Mouse (Mus musculus) lung, embryonic 15.5 days (tissue): ENCODE measurements around the gene Itpk1. TPM values are rescaled to one million over a fixed set of nuclear protein-coding genes. Genes with fewer than 3 reads are reported as not detected.
A peak's percentile ranks its signal among the peaks of the same experiment; 100 is the strongest.

ENCODE experiments used
- ATAC-seq: fragments of 200-750 bp; cut with Nextera tagmentation; 2 replicates; pipeline ENCODE4 v1.8.0; 2017; ENCODE audit warnings: moderate number of reproducible peaks, borderline replicate concordance; ENCODE audit not compliant: low FRiP score, low TSS enrichment; ENCODE audit errors: extremely low read depth
- H3K27ac ChIP-seq: fragments of 300-500 bp; sonication (generic); 2 replicates; pipeline ENCODE4 v1.5.1; 2015; ENCODE audit warnings: moderate library complexity, mild to moderate bottlenecking, inconsistent platforms
- H3K27me3 ChIP-seq: fragments of 300-500 bp; sonication (generic); 2 replicates; pipeline ENCODE4 v1.6.1; 2015; ENCODE audit warnings: inconsistent platforms
- H3K36me3 ChIP-seq: fragments of 300-500 bp; sonication (generic); 2 replicates; pipeline ENCODE4 v1.6.1; 2015; ENCODE audit warnings: inconsistent platforms
- H3K4me1 ChIP-seq: fragments of 300-500 bp; sonication (generic); 2 replicates; pipeline ENCODE4 v1.6.1; 2015; ENCODE audit warnings: inconsistent platforms
- H3K4me2 ChIP-seq: fragments of 300-500 bp; sonication (generic); 2 replicates; pipeline ENCODE4 v1.6.1; 2015; ENCODE audit warnings: inconsistent platforms, mild to moderate bottlenecking, moderate library complexity
- H3K4me3 ChIP-seq: fragments of 300-500 bp; sonication (generic); 2 replicates; pipeline ENCODE4 v1.5.1; 2015; ENCODE audit warnings: mild to moderate bottlenecking, inconsistent platforms
- H3K9ac ChIP-seq: fragments of 300-500 bp; sonication (generic); 2 replicates; pipeline ENCODE4 v1.6.1; 2015; ENCODE audit warnings: inconsistent platforms
- H3K9me3 ChIP-seq: fragments of 300-500 bp; sonication (generic); 2 replicates; pipeline ENCODE4 v1.6.1; 2016; ENCODE audit warnings: inconsistent platforms
- WGBS: fragments of 180-500 bp; shearing (Covaris S2); methylation state at CpG from one replicate; pipeline ENCODE4 v1.1.7; 2015; 5-methylcytosine and 5-hydroxymethylcytosine counted together
- polyA plus RNA-seq: library from polyadenylated mRNA; unstranded; fragments of >200 nt; fragmentation: Nextera tagmentation; extraction: Ambion mirVana; gene quantifications from 2 replicates; pipeline ENCODE4 v1.2.1, GENCODE M21; 2015

The Itpk1 gene
- polyA plus RNA-seq, 1 experiment from 2014 or later: 9.6 TPM

GRCm38 (mm10) chr12:102597466-102597865 is 107.3 kb downstream of the Itpk1 start:
- H3K4me1 ChIP-seq: 0 out of 2 replicates have a peak, but pooled peaks cover 10% of the 10 kb centered on the region
- no peak for ATAC-seq
- H3K4me3 ChIP-seq: no peak overlapping the region
- no peaks in the 10 kb centered on the region for H3K27me3 ChIP-seq
- H3K27ac ChIP-seq: peak overlapping the region; percentile 33; the same call in 1 of the 2 replicates
- H3K9ac ChIP-seq: no peak overlapping the region
- H3K9me3 ChIP-seq: no peaks in the 10 kb centered on the region
- H3K36me3 ChIP-seq: no peaks in the 10 kb centered on the region
- 31% methylated on average over 4 of the region's 4 CpGs for whole genome bisulfite sequencing
- H3K4me2 ChIP-seq: no peak overlapping the region

- H3K4me1 ChIP-seq: 0 out of 2 replicates have a peak, but pooled peaks cover 10% of the 10 kb centered on the region
- no peak overlapping the region for H3K9ac ChIP-seq
- no peak overlapping the region for H3K4me2 ChIP-seq
- no peaks in the 10 kb centered on the region for H3K36me3 ChIP-seq
- 62% methylated on average over 7 of the region's 7 CpGs for WGBS
- no peak overlapping the region for H3K27ac ChIP-seq
- H3K27me3 ChIP-seq: no peaks in the 10 kb centered on the region
- H3K4me3 ChIP-seq: no peak overlapping the region
- H3K9me3 ChIP-seq: no peaks in the 10 kb centered on the region
- no peak for ATAC-seq
These were observed 108.3 kb downstream of the Itpk1 start for GRCm38 (mm10) chr12:102596410-102596809.

- Histone ChIP-seq H3K27ac (no peak overlapping the region), H3K4me2 (no peak overlapping the region), H3K4me3 (no peak overlapping the region), H3K9me3 (no peaks in the 10 kb centered on the region), H3K27me3 (no peaks in the 10 kb centered on the region), H3K36me3 (no peaks in the 10 kb centered on the region), H3K9ac (no peak overlapping the region), H3K4me1 (0 out of 2 replicates have a peak, but pooled peaks cover 8% of the 10 kb centered on the region)
- ATAC-seq: no peak
- WGBS: 76% methylated on average over 9 of the region's 9 CpGs
These were observed 110.1 kb downstream of the Itpk1 start for GRCm38 (mm10) chr12:102594627-102595026.

GRCm38 (mm10) chr12:102593699-102594098 is 111.0 kb downstream of the Itpk1 start:
- H3K9me3 ChIP-seq: no peaks in the 10 kb centered on the region
- no peak overlapping the region for H3K4me2 ChIP-seq
- no peak overlapping the region for H3K9ac ChIP-seq
- H3K4me1 ChIP-seq: 0 out of 2 replicates have a peak, but pooled peaks cover 8% of the 10 kb centered on the region
- WGBS: 46% methylated on average over 9 of the region's 9 CpGs
- ATAC-seq: no peak
- no peaks in the 10 kb centered on the region for H3K36me3 ChIP-seq
- no peak overlapping the region for H3K4me3 ChIP-seq
- H3K27me3 ChIP-seq: no peaks in the 10 kb centered on the region
- peak overlapping the region; percentile 17; the same call in 1 of the 2 replicates for H3K27ac ChIP-seq

- H3K4me2 ChIP-seq: no peak overlapping the region
- H3K4me1 ChIP-seq: no peaks in the 10 kb centered on the region
- H3K27ac ChIP-seq: no peak overlapping the region
- H3K4me3 ChIP-seq: no peak overlapping the region
- 80% methylated on average over 17 of the region's 17 CpGs for WGBS
- no peak overlapping the region for H3K9ac ChIP-seq
- H3K27me3 ChIP-seq: no peaks in the 10 kb centered on the region
- ATAC-seq: no peak
- H3K9me3 ChIP-seq: no peaks in the 10 kb centered on the region
- H3K36me3 ChIP-seq: no peaks in the 10 kb centered on the region
These were observed 113.9 kb downstream of the Itpk1 start for GRCm38 (mm10) chr12:102590711-102591360.

GRCm38 (mm10) chr12:102587106-102587505 is 117.6 kb downstream of the Itpk1 start:
- H3K36me3 ChIP-seq: no peaks in the 10 kb centered on the region
- no peak overlapping the region for H3K4me3 ChIP-seq
- H3K27ac ChIP-seq: no peak overlapping the region
- no peak overlapping the region for H3K9ac ChIP-seq
- no peaks in the 10 kb centered on the region for H3K9me3 ChIP-seq
- no peak overlapping the region for H3K4me2 ChIP-seq
- ATAC-seq: no peak
- no peaks in the 10 kb centered on the region for H3K4me1 ChIP-seq
- 73% methylated on average over 8 of the region's 8 CpGs for WGBS
- H3K27me3 ChIP-seq: no peaks in the 10 kb centered on the region

- Histone ChIP-seq H3K27ac (no peak overlapping the region), H3K36me3 (no peaks in the 10 kb centered on the region), H3K4me1 (no peaks in the 10 kb centered on the region), H3K27me3 (no peaks in the 10 kb centered on the region), H3K4me3 (no peak overlapping the region), H3K9ac (no peak overlapping the region), H3K9me3 (no peaks in the 10 kb centered on the region), H3K4me2 (no peak overlapping the region)
- no peak for ATAC-seq
- 70% methylated on average over 9 of the region's 9 CpGs for WGBS
These were observed 118.3 kb downstream of the Itpk1 start for GRCm38 (mm10) chr12:102586286-102586881.

- H3K4me2 ChIP-seq: no peak overlapping the region
- WGBS: 68% methylated on average over 3 of the region's 3 CpGs
- H3K36me3 ChIP-seq: no peaks in the 10 kb centered on the region
- ATAC-seq: no peak
- no peaks in the 10 kb centered on the region for H3K27me3 ChIP-seq
- no peak overlapping the region for H3K9ac ChIP-seq
- no peaks in the 10 kb centered on the region for H3K4me1 ChIP-seq
- H3K4me3 ChIP-seq: no peak overlapping the region
- H3K9me3 ChIP-seq: no peaks in the 10 kb centered on the region
- no peak overlapping the region for H3K27ac ChIP-seq
These were observed 119.3 kb downstream of the Itpk1 start for GRCm38 (mm10) chr12:102585390-102585789.

GRCm38 (mm10) chr12:102582441-102582840 is 122.3 kb downstream of the Itpk1 start:
- H3K4me3 ChIP-seq: no peak overlapping the region
- ATAC-seq: no peak
- no peaks in the 10 kb centered on the region for H3K27me3 ChIP-seq
- H3K4me1 ChIP-seq: no peaks in the 10 kb centered on the region
- no peaks in the 10 kb centered on the region for H3K36me3 ChIP-seq
- 75% methylated on average over 11 of the region's 11 CpGs for WGBS
- H3K27ac ChIP-seq: no peak overlapping the region
- H3K9me3 ChIP-seq: no peaks in the 10 kb centered on the region
- no peak overlapping the region for H3K4me2 ChIP-seq
- H3K9ac ChIP-seq: no peak overlapping the region

GRCm38 (mm10) chr12:102581579-102582196 is 123.0 kb downstream of the Itpk1 start:
- Histone ChIP-seq H3K4me3 (no peak overlapping the region), H3K9me3 (no peaks in the 10 kb centered on the region), H3K27me3 (no peaks in the 10 kb centered on the region), H3K27ac (no peak overlapping the region), H3K9ac (no peak overlapping the region), H3K4me1 (no peaks in the 10 kb centered on the region), H3K36me3 (no peaks in the 10 kb centered on the region), H3K4me2 (no peak overlapping the region)
- ATAC-seq: no peak
- WGBS: 73% methylated on average over 5 of the region's 5 CpGs

- Histone ChIP-seq H3K36me3 (no peaks in the 10 kb centered on the region), H3K27me3 (no peaks in the 10 kb centered on the region), H3K27ac (no peak overlapping the region), H3K9ac (no peak overlapping the region), H3K4me2 (no peak overlapping the region), H3K9me3 (no peaks in the 10 kb centered on the region), H3K4me3 (no peak overlapping the region), H3K4me1 (no peaks in the 10 kb centered on the region)
- 52% methylated on average over 6 of the region's 6 CpGs for WGBS
- ATAC-seq: no peak
These were observed 125.7 kb downstream of the Itpk1 start for GRCm38 (mm10) chr12:102579041-102579440.
